Mouse (Mus musculus) monocyte, adult 2 months (primary cell): Measurements from ENCODE around the gene Aebp2.
"Not testable (repeated sequence)": the region's sequence is repeated elsewhere in the genome, so short reads cannot be mapped to it uniquely, and the experiment has no call there.

Experiments used
- DNase-seq, 2 experiments: peaks; one replicate each; pipeline ENCODE4 v3.0.0; 2022; ENCODE audit warnings: low spot score in 2 of 2, low read depth in 1 of 2

Aebp2 gene

GRCm38 (mm10) chr6:140622391-140623225 is at the start of gene Aebp2:
Aebp2 (plus strand) TSS chr6:140622663.
- DNase-seq, result no peak

- DNase-seq, result no peak
These were observed 47.5 kb upstream of the Aebp2 start for GRCm38 (mm10) chr6:140574943-140575342.

- DNase-seq, result no peak
These were observed 46.3 kb upstream of the Aebp2 start for GRCm38 (mm10) chr6:140576133-140576532.

- no peak for DNase-seq
These were observed 45.3 kb upstream of the Aebp2 start for GRCm38 (mm10) chr6:140576961-140577821.

GRCm38 (mm10) chr6:140577822-140578170 is 44.7 kb upstream of the Aebp2 start:
- DNase-seq, result no peak

- DNase-seq, result not testable (repeated sequence)
These were observed 43.5 kb upstream of the Aebp2 start for GRCm38 (mm10) chr6:140578985-140579384.

GRCm38 (mm10) chr6:140580170-140580569 is 42.3 kb upstream of the Aebp2 start:
- DNase-seq, result no peak

GRCm38 (mm10) chr6:140586714-140587259 is 35.7 kb upstream of the Aebp2 start:
- DNase-seq, result no peak

GRCm38 (mm10) chr6:140591331-140591730 is 31.1 kb upstream of the Aebp2 start:
- no peak for DNase-seq

- no peak for DNase-seq
These were observed 29.8 kb upstream of the Aebp2 start for GRCm38 (mm10) chr6:140592713-140593112.

GRCm38 (mm10) chr6:140593420-140594170 is 28.9 kb upstream of the Aebp2 start:
- DNase-seq, result peak in 1 of 2 experiments; percentile 6

GRCm38 (mm10) chr6:140595551-140595950 is 26.9 kb upstream of the Aebp2 start:
- not testable (repeated sequence) for DNase-seq

GRCm38 (mm10) chr6:140597381-140598329 is 24.8 kb upstream of the Aebp2 start:
- no peak for DNase-seq

- DNase-seq, result no peak
These were observed 23.9 kb upstream of the Aebp2 start for GRCm38 (mm10) chr6:140598516-140598915.

- no peak for DNase-seq
These were observed 23.1 kb upstream of the Aebp2 start for GRCm38 (mm10) chr6:140599337-140599736.

GRCm38 (mm10) chr6:140600671-140601070 is 21.8 kb upstream of the Aebp2 start:
- not testable (repeated sequence) for DNase-seq

- no peak for DNase-seq
These were observed 21.3 kb upstream of the Aebp2 start for GRCm38 (mm10) chr6:140601175-140601574.

- no peak for DNase-seq
These were observed 19.1 kb upstream of the Aebp2 start for GRCm38 (mm10) chr6:140603228-140603944.

- DNase-seq, result not testable (repeated sequence)
These were observed 17.3 kb upstream of the Aebp2 start for GRCm38 (mm10) chr6:140605173-140605572.
